Mouse (Mus musculus): Measurements from ENCODE around the gene AI593442. TPM values are rescaled to one million over a fixed set of nuclear protein-coding genes. Genes with fewer than 3 reads are reported as not detected.

The AI593442 gene
- polyA plus RNA-seq, 1 experiment: not detected

DNA sequence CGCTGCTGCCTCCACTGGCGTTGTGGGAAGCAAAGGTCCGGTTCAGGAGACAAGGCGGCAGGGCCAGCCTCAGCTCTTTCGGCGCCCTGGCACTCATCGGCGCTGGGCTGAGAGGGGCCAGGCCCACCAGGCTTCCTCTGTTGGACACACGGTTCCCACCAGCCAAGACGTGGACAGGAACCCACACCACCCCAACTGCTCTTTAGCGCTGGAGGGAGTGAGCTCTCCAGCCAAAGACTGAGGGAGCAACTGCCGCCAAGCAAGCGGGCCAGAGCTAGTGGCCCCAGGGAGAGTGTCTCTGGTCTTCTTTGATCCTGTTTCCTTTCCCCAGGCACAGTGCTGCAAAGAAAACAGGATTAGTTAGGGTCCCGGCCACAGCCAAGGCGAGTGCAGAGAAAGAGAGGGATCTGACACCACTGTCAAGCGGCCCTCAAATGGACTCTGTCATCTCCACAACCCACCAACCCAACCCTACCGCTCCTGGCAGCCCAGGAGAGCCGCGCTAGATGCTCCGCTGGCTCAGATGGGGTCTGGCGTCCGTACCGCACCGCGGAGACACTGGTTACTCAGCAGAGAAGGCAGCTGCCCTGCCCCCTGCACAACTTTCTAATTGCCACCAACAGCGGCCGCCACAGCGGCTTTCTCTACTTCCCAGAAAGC lies 1.3 kb downstream of the AI593442 start:
- H3K36me3 ChIP-seq (ENCODE audit: control insufficient read depth, insufficient read depth, low read length, poor library complexity, severe bottlenecking): no peaks in the 10 kb centered on the region
- no peaks in the 10 kb centered on the region for H3K4me1 ChIP-seq (ENCODE audit: control insufficient read depth, insufficient read depth, low read length)
- peak overlapping the region; percentile 94 for H3K4me3 ChIP-seq (ENCODE audit: low read depth, low read length)
- peaks cover 8% of the 10 kb centered on the region for H3K27me3 ChIP-seq (ENCODE audit: control insufficient read depth, insufficient read depth, low read length, poor library complexity, severe bottlenecking)
- no peak overlapping the region for H3K9ac ChIP-seq (ENCODE audit: low read depth, poor library complexity, severe bottlenecking)
- H3K27ac ChIP-seq (ENCODE audit: insufficient read depth, low read length): no peak overlapping the region
- no peak for TF ChIP-seq EP300 (IDR thresholded peaks at IDR 0.05; ENCODE audit: insufficient read depth, low read depth, low read length)
- no peak for TF ChIP-seq POLR2A (IDR thresholded peaks at IDR 0.05; ENCODE audit: insufficient read depth, low read length)
- TF ChIP-seq CTCF (IDR thresholded peaks at IDR 0.05; ENCODE audit: low read depth, low read length): no peak
- H3K9me3 ChIP-seq (replicated peaks; ENCODE audit: control insufficient read depth, insufficient read depth, low read length, poor library complexity, severe bottlenecking): no peaks in the 10 kb centered on the region

DNA sequence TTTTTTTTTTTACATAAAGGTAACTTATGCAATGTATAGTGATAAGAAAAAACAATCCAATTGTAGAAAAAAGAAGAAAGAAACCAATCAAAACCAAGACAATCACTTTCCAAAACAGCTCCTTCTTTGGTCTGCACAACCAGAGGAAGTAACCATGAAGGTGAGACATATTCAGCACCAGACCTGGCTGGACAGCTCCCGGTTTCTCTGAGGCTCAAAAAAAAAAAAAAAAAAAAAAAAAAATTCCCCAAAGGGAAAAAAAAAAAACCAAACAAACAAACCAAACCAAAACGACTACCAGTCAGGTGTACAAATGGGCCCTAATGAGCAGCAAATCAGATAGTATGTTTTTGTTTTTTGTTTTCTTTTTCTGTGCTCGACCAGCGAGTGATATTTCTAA lies 3.0 kb downstream of the AI593442 start:
- TF ChIP-seq CTCF (IDR thresholded peaks at IDR 0.05; ENCODE audit: low read depth, low read length) (no peak), EP300 (IDR thresholded peaks at IDR 0.05; ENCODE audit: insufficient read depth, low read depth, low read length) (no peak), POLR2A (IDR thresholded peaks at IDR 0.05; ENCODE audit: insufficient read depth, low read length) (no peak)
- Histone ChIP-seq H3K27ac (ENCODE audit: insufficient read depth, low read length) (no peak overlapping the region), H3K4me1 (ENCODE audit: control insufficient read depth, insufficient read depth, low read length) (no peaks in the 10 kb centered on the region), H3K27me3 (ENCODE audit: control insufficient read depth, insufficient read depth, low read length, poor library complexity, severe bottlenecking) (peaks cover 8% of the 10 kb centered on the region), H3K9ac (ENCODE audit: low read depth, poor library complexity, severe bottlenecking) (no peak overlapping the region), H3K9me3 (replicated peaks; ENCODE audit: control insufficient read depth, insufficient read depth, low read length, poor library complexity, severe bottlenecking) (no peaks in the 10 kb centered on the region), H3K4me3 (ENCODE audit: low read depth, low read length) (no peak overlapping the region), H3K36me3 (ENCODE audit: control insufficient read depth, insufficient read depth, low read length, poor library complexity, severe bottlenecking) (no peaks in the 10 kb centered on the region)

DNA sequence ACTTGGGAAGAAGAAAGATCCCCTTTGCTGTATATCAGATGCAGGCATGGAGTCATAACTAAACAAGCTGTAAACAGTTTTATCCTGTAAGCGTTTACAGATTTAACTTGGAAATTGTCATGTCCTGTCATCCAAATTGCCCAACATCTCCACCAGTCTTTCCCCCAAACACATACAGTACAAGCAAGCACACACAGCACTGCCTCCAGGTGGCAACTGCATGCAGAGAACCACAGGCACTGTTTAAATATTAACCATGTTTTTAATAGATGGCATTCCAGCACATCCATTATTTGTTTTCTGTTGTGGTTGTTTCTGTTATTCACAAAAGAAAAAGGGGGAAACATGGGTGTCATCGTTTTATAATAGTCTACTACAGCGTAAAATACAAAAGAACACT lies 3.6 kb downstream of the AI593442 start:
- no peak for TF ChIP-seq CTCF (IDR thresholded peaks at IDR 0.05; ENCODE audit: low read depth, low read length)
- TF ChIP-seq POLR2A (IDR thresholded peaks at IDR 0.05; ENCODE audit: insufficient read depth, low read length): no peak
- Histone ChIP-seq H3K4me1 (ENCODE audit: control insufficient read depth, insufficient read depth, low read length) (no peaks in the 10 kb centered on the region), H3K9me3 (replicated peaks; ENCODE audit: control insufficient read depth, insufficient read depth, low read length, poor library complexity, severe bottlenecking) (no peaks in the 10 kb centered on the region), H3K4me3 (ENCODE audit: low read depth, low read length) (no peak overlapping the region), H3K36me3 (ENCODE audit: control insufficient read depth, insufficient read depth, low read length, poor library complexity, severe bottlenecking) (no peaks in the 10 kb centered on the region), H3K9ac (ENCODE audit: low read depth, poor library complexity, severe bottlenecking) (no peak overlapping the region), H3K27me3 (ENCODE audit: control insufficient read depth, insufficient read depth, low read length, poor library complexity, severe bottlenecking) (peaks cover 8% of the 10 kb centered on the region), H3K27ac (ENCODE audit: insufficient read depth, low read length) (no peak overlapping the region)

DNA sequence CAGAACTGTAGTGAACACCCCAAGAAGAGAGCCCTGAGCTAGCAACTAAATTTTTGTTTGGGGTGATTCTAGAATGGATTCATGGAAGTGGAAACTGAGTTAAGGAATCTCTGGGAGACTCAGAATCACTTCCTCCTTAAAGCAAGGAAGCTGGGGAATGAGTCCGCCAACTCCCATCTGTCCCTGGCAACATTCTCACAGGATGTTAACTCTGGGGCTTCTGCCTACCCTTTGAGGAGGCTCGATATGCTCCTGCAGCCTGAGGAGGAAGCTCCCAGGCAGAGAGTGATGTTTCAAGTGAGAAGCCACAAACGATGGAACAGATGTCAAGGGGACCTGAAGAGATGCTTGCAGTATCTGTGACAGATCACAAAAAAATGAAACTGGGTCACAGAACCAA lies 18.2 kb downstream of the AI593442 start:
- H3K36me3 ChIP-seq (ENCODE audit: control insufficient read depth, insufficient read depth, low read length, poor library complexity, severe bottlenecking): no peaks in the 10 kb centered on the region
- no peak overlapping the region for H3K4me3 ChIP-seq (ENCODE audit: low read depth, low read length)
- no peaks in the 10 kb centered on the region for H3K27me3 ChIP-seq (ENCODE audit: control insufficient read depth, insufficient read depth, low read length, poor library complexity, severe bottlenecking)
- no peaks in the 10 kb centered on the region for H3K4me1 ChIP-seq (ENCODE audit: control insufficient read depth, insufficient read depth, low read length)
- H3K9me3 ChIP-seq (replicated peaks; ENCODE audit: control insufficient read depth, insufficient read depth, low read length, poor library complexity, severe bottlenecking): no peaks in the 10 kb centered on the region
- no peak for TF ChIP-seq CTCF (IDR thresholded peaks at IDR 0.05; ENCODE audit: low read depth, low read length)
- TF ChIP-seq POLR2A (IDR thresholded peaks at IDR 0.05; ENCODE audit: insufficient read depth, low read length): no peak
- TF ChIP-seq EP300 (IDR thresholded peaks at IDR 0.05; ENCODE audit: insufficient read depth, low read depth, low read length): no peak
- H3K9ac ChIP-seq (ENCODE audit: low read depth, poor library complexity, severe bottlenecking): no peak overlapping the region
- no peak overlapping the region for H3K27ac ChIP-seq (ENCODE audit: insufficient read depth, low read length)

DNA sequence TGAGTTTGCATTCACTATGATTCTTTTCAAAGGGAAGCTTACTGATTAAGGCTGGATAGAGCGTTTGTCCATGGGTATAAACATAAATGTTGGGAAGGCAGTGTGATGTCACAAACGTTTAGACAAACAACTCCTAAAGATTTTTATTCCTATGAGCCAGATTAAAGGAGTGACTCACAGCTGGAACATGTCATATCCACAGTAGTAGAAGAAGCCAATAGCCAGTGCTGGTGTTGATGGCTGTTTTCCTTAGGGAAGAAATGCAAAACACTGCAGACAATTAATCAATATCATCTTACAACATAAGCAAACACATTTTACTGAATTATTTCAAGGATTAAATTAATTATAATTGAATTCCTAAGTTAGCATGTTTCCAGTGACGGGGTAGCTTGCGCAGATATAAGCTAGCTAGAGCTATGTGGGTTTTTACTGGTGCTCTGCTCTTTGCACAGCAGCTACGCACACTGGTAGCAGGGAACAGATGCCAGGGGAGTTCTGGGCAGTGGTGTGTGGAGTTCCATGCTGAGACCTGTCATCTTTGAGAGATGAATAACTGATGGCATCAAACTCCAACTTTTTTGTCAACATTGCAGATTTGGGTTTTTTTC lies 29.1 kb downstream of the AI593442 start:
- H3K36me3 ChIP-seq (ENCODE audit: control insufficient read depth, insufficient read depth, low read length, poor library complexity, severe bottlenecking): no peaks in the 10 kb centered on the region
- H3K27me3 ChIP-seq (ENCODE audit: control insufficient read depth, insufficient read depth, low read length, poor library complexity, severe bottlenecking): no peaks in the 10 kb centered on the region
- H3K9me3 ChIP-seq (replicated peaks; ENCODE audit: control insufficient read depth, insufficient read depth, low read length, poor library complexity, severe bottlenecking): no peaks in the 10 kb centered on the region
- H3K9ac ChIP-seq (ENCODE audit: low read depth, poor library complexity, severe bottlenecking): no peak overlapping the region
- no peak for TF ChIP-seq EP300 (IDR thresholded peaks at IDR 0.05; ENCODE audit: insufficient read depth, low read depth, low read length)
- TF ChIP-seq POLR2A (IDR thresholded peaks at IDR 0.05; ENCODE audit: insufficient read depth, low read length): no peak
- no peak for TF ChIP-seq CTCF (IDR thresholded peaks at IDR 0.05; ENCODE audit: low read depth, low read length)
- H3K4me1 ChIP-seq (ENCODE audit: control insufficient read depth, insufficient read depth, low read length): no peaks in the 10 kb centered on the region
- H3K27ac ChIP-seq (ENCODE audit: insufficient read depth, low read length): no peak overlapping the region
- no peak overlapping the region for H3K4me3 ChIP-seq (ENCODE audit: low read depth, low read length)

DNA sequence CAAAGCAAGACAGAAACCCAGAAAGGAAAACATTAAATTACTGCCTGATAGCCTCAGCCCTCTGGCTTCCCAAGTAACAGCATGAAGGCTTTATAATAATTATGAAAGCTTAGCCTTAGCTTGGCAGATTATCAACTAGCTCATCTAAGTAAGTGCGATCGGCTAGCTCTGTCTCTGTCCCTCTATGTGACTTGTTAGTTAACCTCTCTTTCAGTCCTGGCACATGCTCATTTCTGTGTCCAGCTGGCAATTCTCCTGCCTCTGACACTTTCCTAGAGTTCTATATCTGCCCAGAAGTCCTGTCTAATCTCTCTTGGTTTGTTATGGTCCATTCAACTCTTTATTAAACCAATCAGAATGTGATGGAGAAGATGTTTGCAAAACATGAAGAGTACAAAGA lies 34.3 kb downstream of the AI593442 start:
- Histone ChIP-seq H3K9ac (ENCODE audit: low read depth, poor library complexity, severe bottlenecking) (no peak overlapping the region), H3K4me3 (ENCODE audit: low read depth, low read length) (no peak overlapping the region), H3K36me3 (ENCODE audit: control insufficient read depth, insufficient read depth, low read length, poor library complexity, severe bottlenecking) (no peaks in the 10 kb centered on the region), H3K4me1 (ENCODE audit: control insufficient read depth, insufficient read depth, low read length) (no peaks in the 10 kb centered on the region), H3K27ac (ENCODE audit: insufficient read depth, low read length) (no peak overlapping the region), H3K27me3 (ENCODE audit: control insufficient read depth, insufficient read depth, low read length, poor library complexity, severe bottlenecking) (no peaks in the 10 kb centered on the region), H3K9me3 (replicated peaks; ENCODE audit: control insufficient read depth, insufficient read depth, low read length, poor library complexity, severe bottlenecking) (no peaks in the 10 kb centered on the region)
- TF ChIP-seq POLR2A (IDR thresholded peaks at IDR 0.05; ENCODE audit: insufficient read depth, low read length): no peak
- no peak for TF ChIP-seq EP300 (IDR thresholded peaks at IDR 0.05; ENCODE audit: insufficient read depth, low read depth, low read length)

All from ES-Bruce4 (cell line).